Comparison of ENCODE assay signal across 11 mouse cellular contexts in genomic region chr16:85435427-85435826, GRCm38 (mm10).
DNase-seq lines count a peak whose midpoint lies in the region; ATAC-seq and TF ChIP-seq lines count a peak whose summit lies in the region.
"Had no signal": no experiment of that assay in that cellular context is flagged by ENCODE, and none has a peak within 500 bp of the region (broad histone marks: within the 10 kb centered on the region; RNA-seq: fewer than 3 reads in every experiment).

No protein-coding gene starts in this region.

- ATAC-seq in forebrain, embryonic 12.5 days (ENCODE audit: low FRiP score): no peak

- peak; percentile 24 for DNase-seq in gastrocnemius, postnatal 10 days
- DNase-seq in gastrocnemius, postnatal 25 days: no peak
- DNase-seq in testis, postnatal 14 days (ENCODE audit: low spot score): no peak
- DNase-seq in gastrocnemius, postnatal 14 days: peak; percentile 4
- DNase-seq in lung, postnatal 10 days: peak; percentile 48
- DNase-seq in urinary bladder, adult 18-20 months (ENCODE audit: low spot score in 2 of 2): no peak

- H3K36me3 ChIP-seq in testis, adult 2 months (ENCODE audit: control insufficient read depth, insufficient read depth, low read length): no peaks in the 10 kb centered on the region
- H3K36me3 ChIP-seq in forebrain, embryonic 12.5 days (replicated peaks): no peaks in the 10 kb centered on the region
- H3K36me3 ChIP-seq: G1E; neural tube, embryonic 13.5 days had no signal

- TF ChIP-seq CTCF in testis, adult 2 months (IDR thresholded peaks at IDR 0.05; ENCODE audit: control insufficient read depth, insufficient read depth, insufficient replicate concordance, low read depth, low read length): peak; percentile 37; the same call in 1 of the 2 replicates

- no peak for TF ChIP-seq POLR2A in testis, adult 2 months (IDR thresholded peaks at IDR 0.05; ENCODE audit: control insufficient read depth, low read depth, low read length)

- 62% methylated on average over 2 of the region's 2 CpGs for WGBS in forebrain, embryonic 12.5 days

- H3K9ac ChIP-seq in forebrain, embryonic 12.5 days: no peak overlapping the region
- H3K9ac ChIP-seq: neural tube, embryonic 13.5 days had no signal

- H3K4me2 ChIP-seq in forebrain, embryonic 12.5 days: no peak overlapping the region
- H3K4me2 ChIP-seq: neural tube, embryonic 13.5 days had no signal

- H3K9me3 ChIP-seq in forebrain, embryonic 12.5 days: no peaks in the 10 kb centered on the region
- H3K9me3 ChIP-seq: neural tube, embryonic 13.5 days had no signal

- intact Hi-C loops in gastrocnemius, postnatal 14 days (cut with DNase I; ENCODE audit: low total_unique reads): no loop called here

- H3K4me1 ChIP-seq in testis, adult 2 months (ENCODE audit: control insufficient read depth, insufficient read depth, low read length): no peaks in the 10 kb centered on the region
- no peaks in the 10 kb centered on the region for H3K4me1 ChIP-seq in forebrain, embryonic 12.5 days
- H3K4me1 ChIP-seq: neural tube, embryonic 13.5 days had no signal

- no peaks in the 10 kb centered on the region for H3K27me3 ChIP-seq in testis, adult 2 months (ENCODE audit: control insufficient read depth, insufficient read depth, low read length)
- no peaks in the 10 kb centered on the region for H3K27me3 ChIP-seq in forebrain, embryonic 12.5 days
- H3K27me3 ChIP-seq: neural tube, embryonic 13.5 days had no signal

- H3K27ac ChIP-seq in testis, adult 2 months (ENCODE audit: control insufficient read depth, insufficient read depth, low read depth, low read length): no peak overlapping the region
- H3K27ac ChIP-seq in forebrain, embryonic 12.5 days: no peak overlapping the region
- H3K27ac ChIP-seq: neural tube, embryonic 13.5 days had no signal

- H3K4me3 ChIP-seq in testis, adult 2 months (ENCODE audit: control insufficient read depth, low read depth, low read length): no peak overlapping the region
- H3K4me3 ChIP-seq in forebrain, embryonic 12.5 days (replicated peaks): no peak overlapping the region
- H3K4me3 ChIP-seq: erythroblast, embryonic 14.5 days; neural tube, embryonic 13.5 days had no signal

Comparison
In these comparisons a context has a peak if more than half of its experiments do, and no peak if none do; other contexts are left out.
1. DNase-seq: peak in gastrocnemius, postnatal 10 days (single experiment), gastrocnemius, postnatal 14 days (single experiment) and lung, postnatal 10 days (single experiment); none in gastrocnemius, postnatal 25 days (single experiment), testis, postnatal 14 days (single experiment) and urinary bladder, adult 18-20 months (0 of 2).